Mouse (Mus musculus) frontal cortex, postnatal 14 days (tissue): Measurements from ENCODE around the gene Lrrc75a.

Experiments used
- DNase-seq, 2 experiments: peaks; one replicate each; pipeline ENCODE4 v3.0.0; 2022; ENCODE audit warnings: low spot score in 2 of 2

Gene Lrrc75a

DNA sequence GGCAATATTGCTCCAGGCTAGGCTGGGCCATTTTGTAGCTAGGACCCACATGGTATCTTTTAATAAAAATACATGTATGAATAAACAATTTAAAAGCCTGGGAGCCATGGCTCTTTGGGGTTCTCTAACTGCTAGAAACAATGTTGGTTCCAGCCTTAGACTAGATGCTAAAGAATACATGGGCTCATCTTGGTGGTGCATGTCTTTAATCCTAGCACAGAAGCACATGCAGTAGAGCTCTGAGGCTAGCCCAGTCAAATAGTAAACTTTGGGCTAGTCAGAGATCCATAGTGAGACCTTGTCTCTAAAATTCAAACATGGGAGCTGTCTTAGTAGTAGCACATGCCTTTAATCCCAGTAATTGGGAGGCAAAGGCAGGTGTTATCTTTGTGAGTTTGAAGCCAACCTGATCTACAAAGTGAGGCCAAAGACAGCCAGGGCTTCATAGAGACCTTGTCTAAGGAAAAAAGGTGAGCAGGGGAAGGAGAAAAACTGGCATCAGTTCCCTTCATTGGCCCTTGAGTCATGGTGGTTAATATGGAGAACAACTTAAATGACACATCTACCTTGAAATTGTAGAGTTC, 93.3 kb downstream of the Lrrc75a start:
- DNase-seq, result no peak
